Mouse (Mus musculus) neural tube, embryonic 11.5 days (tissue): ENCODE measurements around the gene Myl3. TPM values are rescaled to one million over a fixed set of nuclear protein-coding genes. Genes with fewer than 3 reads are reported as not detected.

Source experiments
- ATAC-seq: fragments of 200-750 bp; cut with Nextera tagmentation; 2 replicates; pipeline ENCODE4 v1.8.0; 2017; ENCODE audit warnings: moderate number of reproducible peaks, mild to moderate bottlenecking, moderate TSS enrichment, moderate library complexity; ENCODE audit not compliant: insufficient read depth, low FRiP score, low TSS enrichment
- DNase-seq: peaks from one replicate; pipeline ENCODE4 v3.0.0-alpha.2; 2015; ENCODE audit warnings: low spot score
- H3K27ac ChIP-seq: fragments of 300-500 bp; sonication (generic); 2 replicates; pipeline ENCODE4 v1.5.1; 2014; ENCODE audit warnings: low read depth, mild to moderate bottlenecking, low read length
- H3K27me3 ChIP-seq: fragments of 300-500 bp; sonication (generic); 2 replicates; pipeline ENCODE4 v1.6.1; 2014; ENCODE audit warnings: mild to moderate bottlenecking, low read length, mixed read lengths; ENCODE audit not compliant: control insufficient read depth, insufficient read depth
- H3K36me3 ChIP-seq: fragments of 300-500 bp; sonication (generic); 2 replicates; pipeline ENCODE4 v1.6.1; 2014; ENCODE audit warnings: mild to moderate bottlenecking, low read length, moderate library complexity, mixed read lengths; ENCODE audit not compliant: control insufficient read depth, insufficient read depth
- H3K4me1 ChIP-seq: fragments of 300-500 bp; sonication (generic); 2 replicates; pipeline ENCODE4 v1.6.1; 2014; ENCODE audit warnings: low read length, mixed read lengths; ENCODE audit not compliant: control insufficient read depth, insufficient read depth
- H3K4me2 ChIP-seq: fragments of 300-500 bp; sonication (generic); 2 replicates; pipeline ENCODE4 v1.6.1; 2014; ENCODE audit warnings: low read depth, mild to moderate bottlenecking, moderate library complexity
- H3K4me3 ChIP-seq: fragments of 300-500 bp; sonication (generic); 2 replicates; pipeline ENCODE4 v1.5.1; 2014; ENCODE audit warnings: low read depth, low read length
- H3K9ac ChIP-seq: fragments of 300-500 bp; sonication (generic); 2 replicates; pipeline ENCODE4 v1.6.1; 2014; ENCODE audit warnings: mild to moderate bottlenecking, low read length
- H3K9me3 ChIP-seq: fragments of 300-500 bp; sonication (generic); 2 replicates; pipeline ENCODE4 v1.6.1; 2016; ENCODE audit warnings: low read length; ENCODE audit not compliant: control insufficient read depth
- WGBS: fragments of 180-500 bp; shearing (Covaris S2); extraction: QIAGEN DNeasy Blood & Tissue Kit; methylation state at CpG from one replicate; pipeline ENCODE4 v1.1.7; 2014; 5-methylcytosine and 5-hydroxymethylcytosine counted together
- polyA plus RNA-seq: library from polyadenylated mRNA; unstranded; fragments of >200 nt; fragmentation: Nextera tagmentation; extraction: Ambion mirVana; gene quantifications from 2 replicates; pipeline ENCODE4 v1.2.1, GENCODE M21; 2014

Gene Myl3
- polyA plus RNA-seq, 1 experiment from 2014 or later, result 5.3 TPM

DNA sequence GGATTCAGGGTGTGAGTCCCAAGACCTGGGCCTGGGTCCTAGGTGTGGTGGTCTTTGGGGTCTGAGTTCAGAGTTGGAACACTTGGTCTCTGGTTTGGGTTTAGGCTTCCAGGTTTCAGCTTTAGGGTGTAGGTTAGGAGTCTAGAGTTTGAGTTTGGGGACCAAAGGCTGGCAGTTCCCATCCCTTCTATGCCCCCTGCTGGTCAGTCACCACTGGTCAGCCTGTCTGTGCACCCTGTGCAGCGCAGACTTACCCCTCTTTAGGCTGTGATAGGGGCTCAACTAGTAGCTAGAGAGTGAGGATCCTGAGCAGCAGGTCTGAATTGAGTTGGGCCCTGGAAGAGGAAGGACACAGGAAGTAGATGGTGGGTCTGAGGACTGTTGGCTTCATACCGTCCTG lies 17.6 kb downstream of the Myl3 start:
- no peak overlapping the region for H3K4me3 ChIP-seq

DNA sequence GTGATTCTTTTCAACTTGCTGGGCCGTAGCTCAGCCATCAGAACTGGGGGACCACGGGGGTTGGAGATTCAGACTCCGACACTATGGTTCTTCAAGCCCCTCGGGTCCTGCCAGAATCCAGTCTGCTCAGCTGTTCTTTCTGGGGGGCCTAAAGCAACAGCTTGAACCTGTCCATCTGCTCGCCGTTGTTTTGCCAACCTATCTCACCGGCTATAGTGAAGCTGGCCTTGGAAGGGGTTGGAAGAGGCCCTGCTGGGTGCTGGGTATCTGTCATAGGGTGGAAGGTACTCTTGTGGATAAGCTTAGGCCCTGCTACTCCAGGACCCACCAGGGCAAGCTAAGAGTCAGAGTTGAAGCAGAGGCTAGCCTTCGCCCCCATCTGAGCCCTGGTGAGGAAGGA lies 19.2 kb downstream of the Myl3 start:
- ATAC-seq, result no peak
- H3K4me1 ChIP-seq, result no peaks in the 10 kb centered on the region
- no peak for DNase-seq
- no peaks in the 10 kb centered on the region for H3K27me3 ChIP-seq
- no peak overlapping the region for H3K4me3 ChIP-seq
- 90% methylated on average over 8 of the region's 8 CpGs for WGBS
- H3K36me3 ChIP-seq, result no peaks in the 10 kb centered on the region
- H3K4me2 ChIP-seq, result no peak overlapping the region
- H3K27ac ChIP-seq, result no peak overlapping the region
- no peaks in the 10 kb centered on the region for H3K9me3 ChIP-seq
- H3K9ac ChIP-seq, result no peak overlapping the region

More for the DNA sequence above, 17.6 kb downstream of the Myl3 start:
- H3K9ac ChIP-seq, result no peak overlapping the region
- ATAC-seq (peak; percentile 31; the same call in 1 of the 2 replicates), DNase-seq (peak; percentile 66)
- no peak overlapping the region for H3K27ac ChIP-seq
- H3K4me2 ChIP-seq, result no peak overlapping the region
- no peaks in the 10 kb centered on the region for H3K27me3 ChIP-seq
- H3K9me3 ChIP-seq, result no peaks in the 10 kb centered on the region
- H3K4me1 ChIP-seq, result no peaks in the 10 kb centered on the region
- WGBS, result 57% methylated on average over 2 of the region's 2 CpGs
- H3K36me3 ChIP-seq, result no peaks in the 10 kb centered on the region

- no peaks in the 10 kb centered on the region for H3K9me3 ChIP-seq
- H3K4me3 ChIP-seq, result no peak overlapping the region
- 71% methylated on average over 10 of the region's 10 CpGs for WGBS
- no peaks in the 10 kb centered on the region for H3K4me1 ChIP-seq
- no peak for DNase-seq
- no peaks in the 10 kb centered on the region for H3K36me3 ChIP-seq
- no peak overlapping the region for H3K4me2 ChIP-seq
- H3K27me3 ChIP-seq, result no peaks in the 10 kb centered on the region
- no peak for ATAC-seq
- H3K9ac ChIP-seq, result no peak overlapping the region
- H3K27ac ChIP-seq, result no peak overlapping the region
Measured at GRCm38 (mm10) chr9:110762763-110763162, 21.1 kb downstream of the Myl3 start.

GRCm38 (mm10) chr9:110763405-110763804 lies 21.7 kb downstream of the Myl3 start:
- WGBS, result 58% methylated on average over 2 of the region's 2 CpGs
- DNase-seq (no peak), ATAC-seq (no peak)
- Histone ChIP-seq H3K4me1 (no peaks in the 10 kb centered on the region), H3K27me3 (no peaks in the 10 kb centered on the region), H3K4me2 (no peak overlapping the region), H3K9ac (no peak overlapping the region), H3K36me3 (no peaks in the 10 kb centered on the region), H3K27ac (no peak overlapping the region), H3K9me3 (no peaks in the 10 kb centered on the region), H3K4me3 (no peak overlapping the region)

- Histone ChIP-seq H3K27me3 (no peaks in the 10 kb centered on the region), H3K36me3 (no peaks in the 10 kb centered on the region), H3K9ac (no peak overlapping the region), H3K4me2 (no peak overlapping the region), H3K27ac (no peak overlapping the region), H3K9me3 (no peaks in the 10 kb centered on the region), H3K4me3 (no peak overlapping the region), H3K4me1 (no peaks in the 10 kb centered on the region)
- WGBS, result 93% methylated on average over 10 of the region's 10 CpGs
- ATAC-seq (no peak), DNase-seq (no peak)
Measured at GRCm38 (mm10) chr9:110772336-110772735, 30.7 kb downstream of the Myl3 start.

DNA sequence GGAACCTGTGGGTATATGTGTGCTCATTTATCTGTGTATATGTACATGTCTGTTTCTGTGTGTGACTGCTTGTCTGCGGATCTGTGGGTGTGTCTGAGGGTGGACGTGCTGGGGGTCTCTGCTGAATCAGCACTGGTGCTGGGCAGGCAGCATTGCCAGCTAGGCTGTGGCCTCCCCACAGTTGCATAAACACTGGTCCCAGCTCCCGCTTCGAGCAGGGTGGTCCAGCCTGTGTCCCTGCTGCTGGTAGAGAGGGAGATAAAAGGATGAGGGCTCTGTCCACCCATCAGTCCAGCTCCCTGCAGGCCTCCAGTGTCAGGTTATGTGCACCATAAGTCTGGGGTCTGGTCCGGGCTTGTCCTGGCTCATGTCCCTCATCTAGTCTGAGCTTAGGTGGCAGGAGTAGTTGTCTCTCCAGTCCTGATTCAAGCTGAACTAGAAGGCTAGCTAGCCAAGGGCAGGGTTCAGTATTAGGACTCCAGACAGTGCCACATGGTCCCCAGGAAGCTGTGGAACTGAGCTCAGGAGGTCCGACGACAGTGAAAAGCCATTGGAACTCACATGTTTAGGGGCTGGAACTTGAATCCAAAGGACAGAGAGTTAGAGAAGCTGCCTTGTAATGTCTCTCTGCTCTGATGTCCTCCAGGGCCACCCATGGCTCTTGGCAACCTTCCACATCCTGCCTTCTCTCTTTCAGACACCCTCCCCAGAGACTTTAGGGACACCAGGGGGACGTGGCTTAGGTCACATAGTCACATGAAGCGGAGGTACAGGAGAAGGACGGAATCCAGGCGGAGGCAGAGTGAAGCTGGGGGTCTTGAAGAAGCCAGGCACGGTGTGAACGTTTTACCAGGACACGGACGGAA lies 33.0 kb downstream of the Myl3 start:
- no peak overlapping the region for H3K4me3 ChIP-seq
- ATAC-seq (no peak), DNase-seq (no peak)
- H3K9ac ChIP-seq, result no peak overlapping the region
- 78% methylated on average over 15 of the region's 15 CpGs for WGBS
- no peaks in the 10 kb centered on the region for H3K9me3 ChIP-seq
- no peaks in the 10 kb centered on the region for H3K27me3 ChIP-seq
- no peak overlapping the region for H3K27ac ChIP-seq
- H3K4me2 ChIP-seq, result no peak overlapping the region
- H3K36me3 ChIP-seq, result no peaks in the 10 kb centered on the region
- H3K4me1 ChIP-seq, result no peaks in the 10 kb centered on the region

DNA sequence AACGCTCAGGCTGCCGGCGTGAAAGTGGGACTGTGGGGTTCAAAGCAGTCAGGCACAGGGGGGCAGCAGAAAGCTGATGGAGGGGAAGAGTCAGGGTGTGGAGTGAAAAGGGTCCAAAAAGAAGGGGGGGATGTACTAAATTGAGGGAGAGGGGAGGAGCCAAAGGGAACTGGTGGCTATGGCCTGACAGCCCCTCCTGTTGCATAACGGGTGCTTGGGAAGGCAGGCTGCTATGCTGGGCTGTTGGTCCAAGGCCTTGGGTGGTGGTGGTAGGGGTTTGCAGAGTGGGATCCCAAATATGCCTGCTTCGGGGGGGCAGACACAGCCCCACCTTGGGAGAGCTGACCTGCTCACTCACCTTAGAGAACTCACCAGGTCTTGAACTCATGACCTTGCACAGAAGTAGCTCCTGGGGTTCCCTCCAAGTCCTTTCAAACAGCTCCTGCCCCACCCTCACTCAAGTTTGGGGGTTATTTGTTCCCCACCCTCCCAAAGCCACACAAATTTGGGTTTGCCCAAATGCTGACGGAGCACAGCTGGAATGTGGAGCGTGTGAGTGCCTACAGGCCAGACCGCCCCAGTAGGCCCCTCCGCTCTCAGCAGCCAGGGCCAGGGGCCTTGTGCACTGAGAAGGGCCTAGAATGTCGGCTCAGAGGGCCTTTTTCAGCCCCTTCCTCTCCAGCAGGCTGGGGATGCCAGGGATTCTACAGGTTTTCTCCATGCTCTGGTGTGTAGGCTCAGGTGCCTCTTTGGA lies 33.8 kb downstream of the Myl3 start:
- Histone ChIP-seq H3K9me3 (no peaks in the 10 kb centered on the region), H3K27me3 (0 out of 2 replicates have a peak, but pooled peaks cover 2% of the 10 kb centered on the region), H3K4me2 (no peak overlapping the region), H3K4me3 (no peak overlapping the region), H3K4me1 (no peaks in the 10 kb centered on the region), H3K9ac (no peak overlapping the region), H3K36me3 (no peaks in the 10 kb centered on the region), H3K27ac (no peak overlapping the region)
- 83% methylated on average over 10 of the region's 10 CpGs for WGBS
- DNase-seq (no peak), ATAC-seq (no peak)

DNA sequence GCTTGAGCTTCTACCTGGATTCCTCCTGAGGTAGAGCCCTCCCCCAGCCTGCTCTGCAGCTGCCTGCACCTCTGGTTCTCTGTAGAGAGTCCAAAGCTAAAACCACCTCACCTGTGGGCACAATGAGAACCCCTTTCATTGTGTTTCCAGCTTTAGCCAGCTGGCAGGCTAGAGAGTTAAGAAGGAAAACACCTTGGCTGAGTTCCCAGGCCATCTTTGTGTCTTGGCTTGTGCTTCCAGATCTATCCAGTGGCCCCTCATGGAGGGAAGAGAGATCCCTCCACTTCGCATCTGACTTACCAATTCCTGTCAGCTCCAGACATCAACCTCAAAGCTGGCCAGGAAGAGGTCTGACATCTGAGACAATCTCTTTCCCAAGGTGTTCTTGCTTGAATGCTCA lies 36.4 kb downstream of the Myl3 start:
- Histone ChIP-seq H3K27me3 (0 out of 2 replicates have a peak, but pooled peaks cover 2% of the 10 kb centered on the region), H3K36me3 (no peaks in the 10 kb centered on the region), H3K4me3 (no peak overlapping the region), H3K9ac (no peak overlapping the region), H3K4me1 (no peaks in the 10 kb centered on the region), H3K9me3 (no peaks in the 10 kb centered on the region), H3K27ac (no peak overlapping the region), H3K4me2 (no peak overlapping the region)
- WGBS, result 92% methylated on average over 1 of the region's 1 CpGs
- no peak for ATAC-seq
- DNase-seq, result no peak
